Mouse (Mus musculus): ENCODE measurements around the gene Cog8.
A peak's percentile ranks its signal among the peaks of the same experiment; 100 is the strongest.

Cog8 gene

DNA sequence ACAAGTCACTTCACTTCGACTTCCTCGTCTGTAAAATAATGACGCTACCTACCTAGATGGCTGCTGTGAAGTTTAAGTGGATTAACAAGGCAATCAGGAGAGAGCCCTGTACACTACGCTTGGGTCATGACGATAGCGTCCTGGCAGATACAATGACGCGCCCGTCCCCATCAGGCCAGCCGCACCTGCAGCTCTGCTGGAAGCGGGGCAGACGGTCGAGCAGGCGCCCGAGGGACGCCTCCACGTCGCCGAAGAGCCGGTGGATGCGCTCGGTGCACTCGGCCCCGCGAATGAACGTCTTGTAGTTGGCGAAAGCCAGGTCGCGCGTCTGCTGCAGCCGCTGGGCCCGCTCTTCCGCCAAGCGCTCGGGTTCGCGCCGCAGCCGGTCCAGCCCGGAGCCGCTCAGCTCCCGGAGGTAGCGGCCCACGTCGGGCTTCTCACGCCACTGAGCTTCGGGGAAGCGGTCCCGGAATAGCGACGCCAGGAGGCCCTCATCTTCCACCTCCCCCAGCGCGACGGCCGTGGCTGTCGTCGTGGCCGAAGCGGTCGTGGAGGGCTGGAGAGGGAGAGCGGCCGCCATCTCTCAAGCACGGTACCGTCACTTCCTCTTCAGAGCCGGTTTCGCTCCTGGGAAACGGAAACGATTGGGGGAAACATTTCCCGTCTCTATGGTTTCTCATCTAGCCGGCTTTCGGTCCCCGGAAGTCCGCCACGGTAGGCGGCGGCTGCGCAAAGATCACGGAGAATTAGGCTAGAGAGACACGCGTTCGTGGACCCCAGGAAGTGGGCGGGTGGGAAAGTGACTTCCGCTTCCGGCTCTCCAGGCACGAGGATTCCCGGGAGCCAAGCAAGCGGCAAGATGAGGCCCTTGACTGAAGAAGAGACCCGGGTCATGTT is at the start of gene Cog8, which contains the start of gene Nip7:
TSS of gene Cog8 (minus strand) at position 614 of the 897 bp plus-strand sequence.
TSS of gene Nip7 (plus strand) at position 802 of the 897 bp plus-strand sequence.
- DNase-seq = peak; percentile 95 to 96

DNA sequence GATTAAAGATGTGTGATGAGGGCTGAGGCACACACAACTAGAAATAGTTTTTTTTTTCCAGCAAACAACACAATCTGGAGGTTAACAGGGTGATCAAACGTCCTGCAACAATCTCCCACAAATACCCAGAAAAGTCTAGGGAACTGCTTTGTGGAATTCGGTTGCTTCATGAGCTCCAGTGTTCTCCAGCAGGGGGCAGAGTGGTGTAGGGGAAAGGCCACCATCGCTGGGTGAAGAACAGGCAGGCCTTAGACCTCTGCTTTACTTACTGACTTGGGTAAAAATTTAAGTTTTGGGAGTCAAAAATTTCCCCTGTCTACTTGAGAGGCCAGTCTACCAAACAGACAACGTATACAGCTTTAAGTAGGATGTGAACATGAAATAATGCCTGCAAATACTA is 48.1 kb upstream of the Cog8 start:
- DNase-seq = peak; percentile 81 to 89

DNA sequence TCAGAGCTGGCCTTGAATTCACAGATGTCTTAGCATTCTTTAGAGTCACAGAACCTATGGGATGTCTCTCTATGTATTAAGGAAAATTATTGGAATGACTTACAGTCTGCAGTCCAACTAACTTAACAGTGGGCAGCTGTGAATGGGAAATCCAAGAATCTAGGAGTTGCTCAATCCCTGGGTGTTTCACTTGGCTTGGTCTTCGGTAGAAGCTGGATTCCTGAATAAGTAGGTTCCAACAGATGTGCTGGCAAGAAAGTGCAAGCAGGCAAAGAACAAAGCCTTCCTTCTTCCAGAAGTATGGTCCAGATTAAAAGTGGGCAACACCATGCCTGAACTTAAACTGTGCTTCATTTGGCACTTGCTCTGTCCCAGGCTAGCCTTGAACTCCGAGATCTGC is 44.1 kb upstream of the Cog8 start:
- DNase-seq = no peak

DNA sequence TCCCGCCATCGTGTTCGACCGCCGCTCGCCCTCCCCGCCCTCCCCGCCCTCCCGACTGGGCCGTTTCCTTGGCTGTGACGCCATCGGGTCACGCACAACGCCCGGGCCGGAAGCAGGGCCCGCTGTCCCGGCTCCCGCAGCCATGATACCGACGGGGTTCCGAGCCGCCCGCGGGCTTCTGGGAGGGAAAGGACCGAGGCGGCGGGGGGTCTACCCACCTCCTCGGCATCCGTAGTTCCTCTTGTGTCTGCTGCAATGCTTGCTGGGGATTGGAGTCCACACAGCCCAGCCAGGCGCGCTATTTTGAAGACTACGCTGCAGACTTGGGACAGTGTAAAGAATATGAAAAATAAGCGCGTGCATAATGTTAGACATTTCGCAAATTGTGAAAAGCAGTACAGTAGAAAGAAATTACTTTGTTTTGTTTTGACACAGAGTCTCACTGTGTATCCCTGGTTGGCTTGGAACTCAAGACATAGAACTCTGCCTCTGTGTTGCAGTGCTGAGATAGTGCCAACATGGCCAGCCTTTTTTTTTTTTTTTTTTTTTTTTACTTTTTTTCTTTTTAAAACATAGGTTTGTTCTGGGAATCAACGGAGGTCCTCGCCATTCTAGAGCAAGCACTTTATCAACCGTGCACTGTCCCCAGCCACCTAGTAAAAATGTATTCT is 40.0 kb upstream of the Cog8 start, which contains the start of gene Terf2:
TSS of gene Terf2 (minus strand) at position 182 of the 671 bp plus-strand sequence.
- peak; percentile 98 to 99 for DNase-seq

DNA sequence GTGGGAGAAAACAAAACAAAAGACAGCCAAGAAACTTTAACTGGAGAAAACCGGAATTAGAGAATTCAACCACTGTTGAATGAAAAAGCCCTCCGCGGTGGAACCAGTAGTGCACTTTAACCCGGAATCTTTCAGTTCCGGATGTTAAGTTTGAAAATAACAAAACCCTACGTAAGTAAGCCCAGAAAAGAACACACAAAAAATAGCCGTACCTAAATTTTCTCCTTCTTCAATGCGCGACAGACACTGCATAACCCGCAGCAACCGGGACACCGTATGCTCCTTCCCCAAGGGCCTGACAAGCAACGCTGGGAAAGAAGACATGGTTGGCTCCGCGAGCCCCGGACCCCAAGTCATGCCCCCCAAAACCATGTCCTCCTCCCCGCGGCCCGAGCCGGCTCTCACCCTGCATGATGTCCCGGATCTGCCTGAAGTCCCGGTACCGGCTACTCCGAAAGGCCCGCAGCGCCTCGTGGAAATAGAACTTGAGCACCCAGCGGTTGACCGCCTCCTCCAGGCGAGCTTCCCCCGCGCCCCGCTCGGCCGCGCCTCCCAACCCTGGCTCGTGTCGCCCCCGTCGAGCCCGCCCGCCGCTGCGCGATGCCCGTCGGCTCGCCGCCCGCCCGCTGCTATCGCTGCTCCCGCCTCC is 39.4 kb upstream of the Cog8 start:
- no peak for DNase-seq

DNA sequence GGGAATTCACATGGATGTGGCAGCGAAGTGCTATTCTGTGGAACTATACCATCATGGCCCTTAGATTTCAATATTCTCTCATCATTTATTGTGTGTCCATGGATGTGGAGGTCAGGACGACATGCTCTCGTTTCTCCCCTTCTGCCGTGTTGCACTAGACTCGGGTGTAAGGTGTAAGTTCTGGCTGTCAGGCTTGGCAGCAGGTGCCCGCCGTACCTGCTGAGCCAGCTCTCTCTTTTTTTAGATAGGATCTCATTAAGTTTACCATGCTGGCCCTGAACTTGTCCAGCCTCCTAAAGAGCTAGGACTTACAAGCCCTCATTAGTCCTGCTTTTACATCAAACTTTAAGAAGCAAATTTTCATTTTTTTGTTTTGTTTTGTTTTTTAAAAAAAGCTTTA is 34.0 kb upstream of the Cog8 start:
- DNase-seq = no peak

DNA sequence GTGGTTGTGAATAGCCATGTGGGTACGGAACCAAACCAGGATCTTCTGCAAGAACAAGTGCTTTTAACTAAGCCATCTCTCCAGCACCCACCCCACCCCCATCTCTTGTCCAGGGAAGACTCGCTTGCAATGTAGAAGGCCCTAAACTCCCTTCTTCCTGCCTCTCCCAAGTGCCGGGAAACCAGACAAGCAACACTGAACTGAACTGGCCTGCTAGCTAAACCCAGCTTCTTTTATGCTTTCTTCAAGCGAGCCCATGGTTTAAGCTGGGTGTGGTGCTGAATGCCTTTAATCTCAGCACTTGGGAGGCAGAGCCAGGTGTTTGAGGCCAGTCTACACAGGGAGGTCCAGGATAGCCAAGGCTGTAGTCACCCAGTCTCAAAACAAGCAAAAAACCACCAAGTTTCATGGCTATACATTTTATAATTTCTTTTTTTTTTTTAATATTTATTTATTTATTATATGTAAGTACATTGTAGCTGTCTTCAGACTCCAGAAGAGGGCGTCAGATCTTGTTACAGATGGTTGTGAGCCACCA is 32.1 kb upstream of the Cog8 start:
- DNase-seq = no peak

DNA sequence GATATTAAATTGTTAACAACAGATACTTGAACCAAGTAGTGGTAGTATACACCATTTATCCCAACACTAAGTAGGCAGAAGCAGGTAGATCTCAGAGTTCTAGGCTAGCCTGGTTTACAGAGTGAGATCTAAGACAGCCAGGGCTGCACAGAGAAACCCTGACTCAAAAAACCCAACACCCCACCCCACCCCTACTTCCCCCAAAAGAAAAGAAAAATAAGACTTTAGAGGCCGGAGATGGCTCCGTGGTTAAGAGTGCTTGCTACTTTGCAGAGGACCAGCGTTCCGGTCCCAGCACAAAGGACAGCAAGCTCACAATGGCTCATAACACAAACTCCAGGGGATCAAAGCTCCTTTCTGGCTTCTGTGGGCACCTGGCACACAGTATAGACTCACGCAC is 29.5 kb upstream of the Cog8 start:
- DNase-seq = no peak

DNA sequence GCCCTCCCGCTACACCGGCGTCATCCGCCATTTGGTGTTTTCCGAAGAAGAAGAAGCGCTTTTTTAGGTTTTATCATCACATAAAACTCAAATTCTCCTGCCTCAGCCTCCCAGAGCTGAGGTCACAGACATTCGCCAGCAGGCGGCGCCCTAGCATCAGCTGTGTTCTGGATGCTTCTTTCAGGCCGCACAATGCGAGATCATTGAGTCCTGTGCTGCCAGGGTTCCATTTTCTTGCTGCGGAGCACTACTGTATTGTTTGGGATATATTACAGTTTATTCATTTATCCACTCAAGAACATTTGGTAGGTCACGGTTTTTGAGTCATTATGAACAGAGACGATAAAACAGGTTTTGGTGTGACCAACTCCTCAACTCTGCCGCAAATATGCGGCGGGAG is 28.9 kb upstream of the Cog8 start:
- DNase-seq = no peak

DNA sequence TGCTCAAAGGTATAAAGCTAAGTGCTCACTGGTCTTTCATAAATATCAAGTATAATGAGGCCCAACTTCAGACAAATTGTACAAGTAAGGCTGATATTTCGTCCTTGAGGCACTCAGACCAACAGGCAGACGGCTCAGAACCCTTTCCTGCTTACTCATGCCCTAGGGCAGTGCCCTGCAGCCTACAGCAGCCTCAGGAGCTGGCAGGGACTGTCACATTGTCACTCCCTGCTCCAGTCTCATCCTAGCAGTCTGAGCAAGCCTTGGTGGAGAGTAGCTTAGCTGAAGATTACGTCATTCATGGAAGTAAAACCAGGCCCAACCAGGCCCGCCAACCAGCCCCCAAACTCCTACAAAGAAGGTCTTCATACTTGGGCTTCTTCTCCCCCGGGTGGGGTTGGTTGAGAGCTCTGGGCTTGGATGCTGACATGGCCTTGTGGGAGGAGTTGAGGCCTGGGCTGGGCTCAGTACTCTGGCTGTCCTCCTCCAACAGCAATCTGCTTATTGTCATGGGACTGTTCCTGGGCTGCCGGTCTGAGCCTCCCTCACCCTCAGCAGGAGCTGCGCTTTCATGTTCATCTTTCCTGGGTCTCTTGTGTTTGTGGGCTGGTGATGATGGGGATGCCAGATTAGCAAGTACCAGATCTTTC is 19.9 kb upstream of the Cog8 start:
- no peak for DNase-seq

DNA sequence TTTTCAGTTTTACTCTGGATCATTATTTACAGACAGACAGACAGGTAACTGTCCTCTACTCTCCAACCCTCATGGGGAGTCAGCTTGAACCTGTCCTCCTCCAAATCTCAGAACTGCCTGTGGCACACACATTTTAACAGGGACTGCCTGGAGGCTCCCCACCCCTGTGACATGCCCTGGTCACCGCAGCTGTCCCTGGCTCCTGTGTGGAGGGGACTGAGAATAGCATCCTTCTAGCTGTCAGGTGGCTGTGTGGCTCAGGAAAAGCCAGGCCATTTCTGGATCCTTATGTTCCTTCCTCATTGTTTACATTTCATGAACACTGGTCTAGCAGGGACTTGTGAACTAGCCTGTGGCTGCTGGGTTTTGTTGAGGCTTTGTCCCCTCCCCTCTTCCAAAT is 17.6 kb upstream of the Cog8 start:
- DNase-seq = no peak

DNA sequence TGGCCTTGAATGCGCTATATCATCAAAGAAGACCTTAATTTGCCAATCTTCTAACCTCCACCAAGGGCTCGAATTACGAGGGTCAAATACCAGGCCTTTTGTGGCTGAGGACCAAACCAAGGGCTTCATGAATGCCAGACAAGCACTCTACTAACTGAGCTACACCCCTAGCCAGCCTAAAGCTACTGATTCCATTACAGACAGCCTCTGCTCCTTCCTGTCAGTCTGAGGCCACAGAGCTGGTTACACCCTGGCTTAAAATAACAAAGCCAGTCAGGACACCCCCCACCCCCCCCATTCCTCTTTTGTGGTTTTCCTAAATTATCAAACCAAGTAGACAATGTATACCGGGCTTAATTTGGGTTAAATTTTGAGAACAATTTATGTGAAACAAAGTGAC is 17.2 kb upstream of the Cog8 start:
- no peak for DNase-seq

DNA sequence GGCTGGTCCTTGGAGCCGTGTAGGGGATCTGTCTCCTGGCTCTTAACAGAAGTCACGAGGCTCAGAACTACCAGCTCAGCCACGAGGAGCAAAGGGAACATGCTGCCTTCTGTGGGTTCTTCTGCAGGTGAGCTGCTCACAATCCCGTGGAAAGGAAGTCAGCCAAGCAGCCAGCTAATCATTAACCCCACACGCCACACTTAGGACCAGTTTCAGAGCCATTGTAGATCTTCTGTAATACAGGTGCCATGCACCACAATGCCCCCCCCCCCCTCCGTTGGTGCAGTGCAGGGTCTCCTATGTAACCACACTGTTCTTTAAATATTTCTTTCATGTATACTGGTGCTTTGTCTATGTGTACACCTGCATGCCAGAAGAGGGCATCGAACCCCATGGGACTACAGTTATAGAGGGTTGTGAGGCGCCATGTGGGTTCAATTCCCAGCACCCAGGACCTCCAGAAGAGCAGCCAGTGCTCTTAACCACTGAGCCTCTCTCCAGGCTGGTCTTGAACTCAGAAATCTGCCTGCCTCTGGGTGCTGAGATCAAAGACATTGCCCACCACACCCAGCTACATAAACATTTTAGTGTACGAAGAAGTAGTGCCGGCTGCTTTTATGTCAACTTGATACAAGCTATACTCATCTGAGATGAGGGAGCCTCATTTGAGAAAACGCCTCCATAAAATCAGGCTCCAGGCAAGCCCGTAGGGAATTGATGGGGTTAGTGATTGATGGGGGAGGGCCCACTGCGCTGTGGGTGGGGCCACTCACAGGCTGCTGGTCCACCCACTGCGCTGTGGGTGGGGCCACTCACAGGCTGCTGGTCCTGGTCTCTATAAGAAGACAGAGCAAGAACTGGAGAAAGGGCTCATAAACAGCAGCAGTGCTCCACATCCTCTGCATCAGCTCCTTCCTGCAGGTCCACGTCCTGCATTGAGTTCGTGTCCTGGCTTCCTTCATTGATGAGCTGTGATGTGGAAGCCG is 9.3 kb upstream of the Cog8 start, which contains the start of gene Tmed6:
TSS of gene Tmed6 (minus strand) at position 134 of the 986 bp plus-strand sequence.
- DNase-seq = no peak

DNA sequence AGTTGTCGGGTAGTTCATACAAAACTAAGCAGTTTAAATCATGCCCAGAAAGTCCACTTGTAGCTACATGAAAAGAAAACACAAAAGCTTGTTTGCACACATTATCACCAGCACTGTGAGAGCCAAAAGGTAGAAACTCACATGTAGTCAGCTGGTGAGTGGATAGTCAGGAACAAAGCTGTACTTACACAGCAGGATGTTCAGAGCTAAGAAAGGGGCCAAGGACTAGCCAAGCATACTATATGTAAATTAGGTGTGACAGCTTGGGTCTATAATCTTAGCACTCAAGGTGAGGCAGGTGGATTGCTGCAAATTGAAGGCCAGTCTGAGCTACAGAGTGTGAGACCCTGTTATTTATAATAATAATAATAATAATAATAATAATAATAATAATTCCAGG is 6.1 kb upstream of the Cog8 start:
- DNase-seq = no peak

DNA sequence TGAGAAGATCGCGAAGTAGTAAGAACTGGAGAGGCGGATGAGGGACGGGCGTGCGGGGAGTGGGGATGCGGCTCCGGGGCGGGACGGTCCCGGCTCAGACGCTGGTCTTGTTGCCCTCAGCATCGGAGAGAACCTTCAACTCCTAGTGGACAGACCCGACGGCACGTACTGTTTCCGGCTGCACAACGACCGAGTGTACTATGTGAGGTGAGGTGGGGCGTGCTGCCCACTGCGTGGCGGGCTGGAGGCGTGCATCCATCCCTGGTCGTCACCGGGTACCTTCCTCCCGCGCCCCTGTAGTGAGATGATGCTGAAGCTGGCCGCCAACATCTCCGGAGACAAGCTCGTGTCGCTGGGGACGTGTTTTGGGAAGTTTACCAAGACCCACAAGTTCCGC is 482 bp upstream of the Cog8 start:
- peak in 1 of 2 experiments; percentile 59 for DNase-seq

DNA sequence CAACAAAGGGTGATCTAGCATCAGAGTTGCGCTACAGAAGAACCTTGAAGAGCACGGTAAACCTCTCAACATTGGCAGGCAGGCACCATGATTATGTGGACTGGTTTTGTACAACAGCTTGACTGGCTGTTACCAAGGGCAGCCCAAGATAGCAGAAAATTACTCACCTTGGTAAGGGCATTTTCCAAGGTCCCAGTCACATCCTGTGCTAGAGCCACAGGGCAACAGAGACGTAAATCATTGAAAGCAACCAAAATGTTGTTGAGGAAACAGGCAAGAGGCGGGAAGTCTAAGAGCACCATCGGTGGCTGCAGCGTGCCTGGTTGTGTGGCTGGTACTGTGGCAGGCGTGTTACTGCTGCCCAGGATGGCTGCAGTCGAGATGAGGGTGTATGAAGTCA is 4.4 kb downstream of the Cog8 start:
- DNase-seq = no peak

DNA sequence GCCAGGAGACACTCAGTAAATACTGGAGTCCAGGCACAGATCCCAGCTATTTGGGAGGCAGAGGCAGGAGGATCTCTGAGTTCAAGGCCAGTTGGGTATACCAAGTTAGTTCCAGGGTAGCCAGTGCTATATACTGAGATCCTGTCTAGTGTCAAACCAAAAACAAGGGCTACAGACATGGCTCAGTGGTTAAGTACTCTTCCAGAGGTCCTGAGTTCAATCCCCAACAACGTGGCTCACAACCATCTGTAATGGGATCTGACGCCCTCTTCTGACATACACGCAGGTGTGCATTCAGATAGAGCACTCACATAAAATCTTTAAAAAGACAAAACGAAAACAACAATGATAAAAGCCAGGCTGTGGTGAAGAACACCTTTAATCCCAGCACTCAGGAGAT is 7.0 kb downstream of the Cog8 start:
- DNase-seq = no peak

DNA sequence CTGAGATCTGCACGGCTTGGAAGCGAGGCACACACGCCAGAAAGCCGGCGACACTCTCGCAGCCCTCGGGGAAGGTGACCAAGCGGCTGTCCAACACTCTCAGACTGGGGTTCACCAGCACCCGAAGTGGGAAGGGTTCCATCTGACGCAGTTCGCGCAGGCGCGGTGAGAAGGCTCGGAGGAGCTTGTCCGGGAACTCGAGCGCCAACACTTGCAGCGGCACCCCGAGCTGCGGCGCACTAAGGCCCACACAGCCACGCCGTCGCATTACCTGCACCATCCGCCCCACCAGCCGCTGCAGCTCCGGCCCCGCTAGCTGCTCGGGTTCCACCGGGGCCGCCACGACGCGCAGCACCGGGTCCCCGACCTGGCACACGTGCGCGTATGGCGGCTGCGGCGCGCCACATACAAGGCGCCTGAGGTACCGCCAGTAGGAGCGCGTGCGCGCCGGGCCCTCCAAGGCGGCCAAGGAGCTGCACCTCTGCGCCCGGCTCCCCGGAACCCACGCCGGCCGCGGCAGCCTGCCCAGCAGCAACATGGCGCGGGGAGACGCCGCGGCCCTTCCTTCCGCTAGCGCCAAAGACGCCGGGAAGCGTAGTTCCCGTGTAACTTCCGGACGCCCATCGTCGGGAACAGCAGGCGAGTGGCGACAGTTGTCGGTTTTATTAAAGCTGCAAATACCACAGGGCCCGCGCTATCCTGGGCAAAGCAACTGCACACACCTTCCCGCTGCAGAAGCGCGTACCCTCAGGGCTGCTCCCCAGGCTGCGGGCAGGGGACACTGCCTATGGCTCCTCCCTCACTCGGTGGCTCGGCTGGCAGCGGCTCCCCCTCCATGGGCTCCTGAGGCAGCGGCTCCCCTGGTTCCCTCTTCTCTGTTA is 8.2 kb downstream of the Cog8 start, which contains the start of gene Pdf:
TSS of gene Pdf (minus strand) at position 554 of the 881 bp plus-strand sequence.
- peak; percentile 85 to 87 for DNase-seq

DNA sequence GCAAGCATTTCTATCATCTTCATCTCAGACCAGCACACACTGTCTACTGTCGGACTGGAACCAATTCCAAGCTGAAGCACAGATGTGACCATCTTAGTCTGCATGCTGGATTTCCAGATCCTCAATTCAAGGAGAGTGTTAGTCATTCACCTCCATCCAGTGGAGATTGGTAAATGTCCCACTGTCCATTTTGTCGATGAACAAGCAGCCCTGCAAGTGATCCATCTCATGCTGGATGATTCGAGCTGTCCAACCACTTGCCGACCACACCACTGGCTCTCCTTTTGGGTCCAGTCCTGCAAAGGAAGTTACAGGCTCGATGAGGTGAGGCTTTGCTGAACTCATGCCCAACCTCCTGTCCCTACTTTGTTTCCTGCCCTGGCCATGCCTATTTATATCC is 9.5 kb downstream of the Cog8 start:
- DNase-seq = no peak

DNA sequence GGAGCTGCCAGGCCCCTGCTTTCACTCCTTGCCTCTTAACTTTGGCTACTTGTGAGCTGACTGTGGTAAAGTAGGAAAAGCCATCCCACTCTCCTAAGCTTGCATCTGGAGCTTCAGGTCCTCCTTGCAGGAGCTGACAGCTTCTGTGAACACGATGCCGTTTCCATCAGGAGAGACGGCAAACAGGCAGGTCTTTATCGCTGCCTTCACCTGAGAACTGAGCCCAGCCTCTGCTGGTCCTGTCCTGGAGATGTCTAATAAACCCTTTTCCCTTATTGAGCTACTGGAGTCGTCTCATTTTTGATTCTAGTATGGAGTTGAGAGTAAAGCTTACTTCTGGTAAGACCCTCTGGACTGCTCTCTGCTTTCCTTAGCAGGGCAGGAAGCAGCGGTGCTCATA is 11.0 kb downstream of the Cog8 start:
- no peak for DNase-seq

Measured in cerebellum, postnatal 14 days (tissue).